Mouse (Mus musculus): ENCODE measurements at regions not wholly inside any gene's neighbourhood (a gene's known extent, or its start where the extent isn't known, plus 50 kb on each side); places are given as distances from the start of the nearest gene placed in this dataset.

DNA sequence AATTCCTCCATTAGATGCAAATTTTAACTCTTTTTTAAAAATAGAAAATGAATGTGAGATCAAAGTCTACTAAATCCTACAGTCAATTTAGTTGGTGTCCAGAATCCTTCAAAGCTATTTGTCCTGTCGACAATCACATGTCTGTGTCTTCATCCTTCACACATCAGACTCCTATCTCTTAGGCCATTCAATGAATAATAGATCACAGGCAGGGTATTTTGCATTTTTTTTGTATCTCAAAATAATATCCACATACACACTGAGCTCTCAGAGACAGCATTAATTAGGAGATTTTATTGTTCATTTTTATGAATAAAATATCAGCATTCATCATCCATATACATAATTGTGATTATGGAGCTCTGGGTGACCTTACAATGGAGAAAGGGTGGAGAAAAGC, 427.2 kb downstream of the Hao1 start:
- DNase-seq (ENCODE audit: low spot score in 2 of 2): no peak

DNA sequence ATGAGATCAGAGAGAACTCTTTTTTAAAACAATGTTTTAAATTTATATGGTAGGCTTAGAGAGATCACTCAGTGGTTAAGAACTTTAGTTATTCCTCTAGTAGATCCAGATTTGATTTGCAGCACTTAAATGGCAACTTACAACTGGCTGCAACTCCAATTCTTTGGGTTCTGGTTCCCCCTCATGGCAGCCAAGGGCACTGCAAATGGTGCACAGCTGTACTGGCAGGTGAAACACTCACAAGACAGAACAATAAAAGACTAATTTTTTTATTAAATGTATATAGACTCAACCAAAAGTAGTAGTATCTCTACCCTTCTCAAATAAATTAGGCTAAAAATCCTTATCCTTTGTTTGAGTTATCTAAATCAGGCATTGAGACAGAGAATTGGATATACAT, 446.9 kb downstream of the Hao1 start:
- DNase-seq (ENCODE audit: low spot score in 2 of 2): no peak

DNA sequence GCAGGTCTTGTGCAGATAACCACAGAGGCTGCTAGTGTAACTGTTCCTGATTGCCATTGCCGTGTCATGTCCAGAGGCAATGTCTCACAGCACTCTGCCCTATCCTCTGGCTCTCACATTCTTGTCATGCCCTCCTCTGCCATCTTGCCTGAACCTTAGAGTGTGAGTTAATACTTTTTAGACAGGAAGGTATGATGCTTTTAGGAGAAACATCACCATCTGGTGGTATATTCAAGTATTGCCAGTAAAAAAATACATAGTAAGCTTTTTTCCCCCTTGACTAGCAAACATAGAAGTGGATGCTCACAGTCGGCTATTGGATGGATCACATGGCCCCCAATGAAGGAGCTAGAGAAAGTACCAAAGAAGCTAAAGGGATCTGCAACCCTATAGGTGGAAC, 465.8 kb downstream of the Hao1 start:
- no peak for DNase-seq (ENCODE audit: low spot score in 2 of 2)

DNA sequence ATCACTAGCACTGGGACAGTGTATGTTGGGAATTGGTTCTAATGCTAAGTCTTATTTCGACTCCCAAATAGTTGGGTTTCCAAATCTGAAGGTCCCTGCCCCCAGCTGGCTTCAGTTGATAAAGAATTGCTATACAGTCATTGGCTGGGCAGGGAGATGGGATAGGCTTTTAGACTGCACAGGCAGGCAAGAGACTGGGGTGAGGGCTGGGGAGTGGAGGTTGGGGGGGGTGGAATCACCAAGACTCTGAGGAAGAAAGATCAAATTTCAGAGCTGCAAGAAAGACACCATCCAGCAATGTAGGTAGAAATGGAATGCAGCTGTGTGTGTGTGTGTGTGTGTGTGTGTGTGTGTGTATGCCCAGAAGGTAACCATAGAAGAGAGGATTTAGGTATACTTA, 474.0 kb downstream of the Hao1 start:
- no peak for DNase-seq (ENCODE audit: low spot score in 2 of 2)

DNA sequence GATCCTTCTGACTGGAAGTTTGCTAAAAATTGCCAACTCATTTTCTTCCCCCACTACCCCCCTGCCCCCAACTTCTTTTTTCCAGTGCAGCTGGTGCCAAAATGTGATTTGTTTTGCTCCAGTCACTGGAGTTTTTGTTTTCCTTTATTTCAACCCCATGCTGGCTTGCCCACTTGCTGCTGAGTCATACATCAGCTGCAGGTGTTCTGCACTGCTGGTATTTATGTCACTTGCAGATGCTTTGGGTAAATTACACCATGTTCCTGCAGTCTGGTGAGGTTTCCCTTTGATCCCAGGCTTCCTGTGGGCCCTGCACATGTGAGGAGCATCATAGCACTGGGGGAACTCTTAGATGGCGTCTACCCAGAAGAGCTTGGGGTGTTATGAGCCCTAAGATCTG, 476.2 kb downstream of the Hao1 start:
- DNase-seq (ENCODE audit: low spot score in 2 of 2): no peak

DNA sequence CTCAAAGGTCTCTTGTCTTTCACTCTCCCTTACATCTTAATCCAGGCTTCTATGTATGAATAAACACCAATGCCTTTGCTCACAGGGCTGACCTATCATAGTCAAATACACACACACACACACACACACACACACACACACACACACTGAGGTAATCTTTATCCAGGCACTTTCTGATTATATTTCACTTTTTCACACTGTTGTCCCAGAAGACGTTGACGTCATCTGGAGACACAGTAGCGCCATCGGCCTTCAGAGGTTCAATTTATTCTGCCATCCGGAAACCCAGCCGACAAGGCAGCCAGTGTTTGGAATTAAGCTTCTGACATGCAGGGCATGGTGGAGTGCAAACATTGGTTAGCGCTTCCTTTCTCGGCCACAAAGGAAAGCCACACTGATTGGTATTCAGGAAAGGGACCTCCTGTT, 486.2 kb downstream of the Hao1 start:
- no peak for DNase-seq (ENCODE audit: low spot score in 2 of 2)

DNA sequence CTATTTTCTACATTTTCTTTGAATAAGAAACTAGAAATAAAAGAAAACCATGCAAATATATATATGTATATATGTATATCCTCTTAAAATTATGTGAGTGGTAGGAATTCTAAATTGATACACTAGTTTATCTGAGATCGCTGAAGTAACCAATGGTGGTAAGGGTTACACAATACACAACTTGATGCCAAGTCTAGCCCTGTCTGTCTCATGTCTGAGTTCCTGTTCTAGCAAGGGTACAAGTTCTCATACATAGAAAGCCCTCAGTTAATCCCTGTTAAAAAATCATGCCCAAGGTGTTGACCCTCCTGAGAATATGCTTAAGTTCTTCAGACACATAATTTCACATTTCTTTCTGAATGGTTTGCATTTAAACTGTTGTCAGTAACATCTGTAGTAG, 486.8 kb downstream of the Hao1 start:
- no peak for DNase-seq (ENCODE audit: low spot score in 2 of 2)

DNA sequence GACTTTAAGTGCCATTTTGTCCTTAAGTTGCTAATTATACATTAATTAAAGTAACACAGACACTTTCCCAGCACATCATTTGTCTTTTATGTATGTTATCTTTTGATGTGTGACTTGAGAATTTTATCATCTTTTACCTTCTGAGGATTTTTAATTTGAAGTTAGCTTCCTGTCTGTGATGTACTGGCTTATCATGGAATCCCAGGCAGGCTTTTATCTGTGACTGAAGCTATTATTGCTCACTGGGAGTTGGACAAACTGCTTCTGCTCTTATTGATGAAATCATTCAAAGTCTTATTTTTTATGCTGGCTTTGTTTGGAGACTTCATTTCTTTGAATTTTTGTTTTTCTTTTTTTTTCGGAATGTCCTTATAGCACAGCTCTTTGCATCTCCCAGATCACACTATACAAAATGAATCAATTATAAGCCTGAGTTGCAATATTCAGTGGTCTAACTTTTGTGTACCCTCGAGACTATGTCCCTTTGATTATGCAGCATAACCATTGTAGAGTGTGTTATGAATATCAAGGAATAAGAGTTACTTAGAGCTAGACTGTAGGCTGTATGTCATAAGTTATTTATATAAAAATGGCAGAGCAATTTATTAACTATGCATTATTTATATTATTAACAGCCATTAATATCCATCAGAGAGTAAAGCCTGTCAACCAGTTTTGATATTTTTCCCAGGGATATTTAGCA, 494.1 kb downstream of the Hao1 start:
- no peak for DNase-seq (ENCODE audit: low spot score in 2 of 2)

DNA sequence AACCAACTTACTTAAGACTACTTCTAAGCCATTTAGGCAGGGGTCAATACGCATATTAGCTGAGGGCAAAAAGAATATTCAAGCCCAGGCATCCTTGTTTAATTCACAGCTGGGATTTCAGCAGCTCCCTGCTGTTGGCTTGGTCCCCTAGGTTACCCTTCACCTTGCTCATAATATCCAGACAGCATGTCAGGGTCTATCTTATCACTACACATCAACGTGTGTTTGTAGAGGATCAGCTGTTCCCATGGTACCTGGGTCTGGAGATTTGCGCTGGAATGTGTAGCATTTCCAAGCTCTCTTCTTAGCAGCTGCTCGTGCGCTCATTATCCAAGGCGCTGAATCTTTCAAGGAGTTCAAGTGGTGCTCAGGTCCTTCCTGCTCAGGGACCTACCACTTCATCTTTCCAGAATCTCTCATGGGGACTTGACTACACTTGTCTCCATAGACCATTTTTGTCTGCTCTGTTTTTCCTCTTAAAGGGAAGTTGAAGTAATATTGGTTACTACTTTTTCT, 484.5 kb downstream of the Bmp2 start:
- DNase-seq (ENCODE audit: low spot score in 2 of 2): no peak

DNA sequence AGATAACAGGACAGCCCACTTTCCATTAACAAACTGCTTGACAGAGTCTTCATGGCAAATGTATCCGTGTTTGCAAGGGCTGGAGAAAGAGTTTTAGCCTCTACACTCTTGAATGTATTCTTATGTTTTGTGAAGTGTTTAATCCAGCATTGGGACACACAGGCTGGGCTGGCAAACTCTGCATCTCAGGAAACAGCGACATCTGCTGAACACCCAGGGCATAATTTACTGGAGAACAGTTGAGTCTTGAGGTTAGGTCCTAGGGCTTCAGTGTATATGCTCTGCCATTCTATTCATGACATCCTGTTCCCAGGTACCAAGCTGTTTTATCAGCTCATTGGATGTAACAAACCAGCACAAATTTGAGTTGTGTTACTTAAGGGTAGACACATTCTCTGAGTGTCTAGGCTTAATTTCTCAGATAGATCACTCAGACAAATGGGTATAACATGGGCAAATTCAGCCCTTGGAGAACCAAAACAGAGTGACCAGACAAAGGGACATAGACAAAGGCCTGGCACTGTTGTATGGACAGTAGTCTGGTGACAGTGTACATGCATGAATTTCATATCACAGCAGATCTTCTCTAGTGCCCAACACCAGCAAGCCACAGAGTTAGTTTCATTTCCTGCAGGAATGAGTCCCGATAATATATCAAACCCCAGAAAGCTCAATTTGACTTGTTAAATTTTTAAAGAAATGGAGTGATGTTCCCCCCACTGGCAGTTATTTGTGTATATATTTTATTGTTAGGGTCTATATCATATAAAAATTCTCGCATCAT, 477.9 kb downstream of the Bmp2 start:
- DNase-seq (ENCODE audit: low spot score in 2 of 2): peak in 1 of 2 experiments; percentile 12

DNA sequence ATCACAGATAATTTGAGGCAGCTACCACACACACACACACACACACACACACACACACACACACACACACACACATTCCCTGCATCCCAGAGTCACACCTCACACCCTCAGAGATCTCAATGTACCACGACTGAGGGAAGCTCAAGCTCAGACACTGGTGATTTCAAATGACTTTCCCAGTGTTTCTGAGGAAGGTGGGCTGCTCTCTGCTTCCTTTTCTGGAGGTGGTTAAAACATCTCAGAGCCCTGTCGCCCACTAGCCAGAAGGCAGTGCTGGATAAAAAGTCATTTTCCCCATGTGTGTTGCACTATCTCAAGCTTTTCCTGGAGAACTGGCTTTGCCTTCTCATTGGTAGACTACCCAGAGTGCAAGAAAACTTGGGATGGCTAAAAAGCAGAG, 477.2 kb downstream of the Bmp2 start:
- DNase-seq (ENCODE audit: low spot score in 2 of 2): no peak

DNA sequence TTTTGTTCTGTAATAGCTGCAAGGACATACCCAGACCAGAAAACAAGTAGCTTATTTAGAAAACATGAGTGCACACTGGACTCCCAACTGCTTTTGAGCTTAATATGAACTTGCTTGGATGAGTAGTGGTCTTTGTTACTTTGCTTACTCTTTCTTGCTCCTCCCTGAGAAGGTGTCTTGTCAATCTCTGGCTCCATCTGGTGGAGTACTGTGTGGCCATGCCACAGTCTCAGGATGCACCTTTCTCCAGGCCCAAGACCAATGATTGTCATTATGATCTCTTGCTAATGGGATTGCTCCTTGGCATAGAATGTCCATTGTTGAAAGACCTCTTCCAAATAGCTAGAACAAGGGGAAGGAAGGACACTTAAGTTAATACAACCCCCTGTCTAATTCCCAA, 465.1 kb downstream of the Bmp2 start:
- DNase-seq (ENCODE audit: low spot score in 2 of 2): no peak

DNA sequence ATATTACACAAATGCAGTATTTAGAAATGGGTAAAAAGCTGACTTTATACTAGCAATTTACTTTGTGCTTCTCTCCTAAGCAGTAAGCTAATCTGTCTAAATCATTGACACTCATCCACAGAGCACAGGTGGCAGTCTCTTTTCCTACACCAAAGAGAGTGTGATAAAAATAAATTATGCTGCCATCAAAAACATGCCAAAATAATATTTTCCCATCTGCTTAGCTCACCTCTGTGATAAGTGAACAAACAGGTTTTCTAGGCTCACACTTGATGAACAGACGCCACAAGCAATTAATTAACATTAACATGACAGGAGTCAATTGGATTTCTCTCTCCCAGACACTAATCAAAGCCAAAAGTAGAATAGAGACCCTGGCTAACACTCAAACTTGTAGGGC, 451.2 kb downstream of the Bmp2 start:
- no peak for DNase-seq (ENCODE audit: low spot score in 2 of 2)

DNA sequence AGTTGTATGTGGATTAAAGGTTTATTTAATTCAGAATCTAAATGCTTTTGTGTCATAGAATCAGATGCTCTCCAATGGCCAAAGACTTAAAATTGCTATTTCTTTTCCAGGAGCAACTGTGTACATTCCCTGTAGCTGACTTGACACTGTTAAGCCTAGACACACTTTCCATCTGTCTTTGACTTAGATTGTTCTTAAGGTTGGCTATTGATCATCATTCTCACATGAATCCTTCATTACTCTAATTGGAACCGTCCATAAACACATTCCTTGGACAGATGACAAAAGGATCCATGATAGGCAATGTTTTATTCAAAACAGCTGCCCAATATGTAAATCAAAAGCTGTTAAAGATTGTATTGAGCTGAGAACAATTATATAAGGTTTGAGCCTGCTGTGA, 442.8 kb downstream of the Bmp2 start:
- no peak for DNase-seq (ENCODE audit: low spot score in 2 of 2)

DNA sequence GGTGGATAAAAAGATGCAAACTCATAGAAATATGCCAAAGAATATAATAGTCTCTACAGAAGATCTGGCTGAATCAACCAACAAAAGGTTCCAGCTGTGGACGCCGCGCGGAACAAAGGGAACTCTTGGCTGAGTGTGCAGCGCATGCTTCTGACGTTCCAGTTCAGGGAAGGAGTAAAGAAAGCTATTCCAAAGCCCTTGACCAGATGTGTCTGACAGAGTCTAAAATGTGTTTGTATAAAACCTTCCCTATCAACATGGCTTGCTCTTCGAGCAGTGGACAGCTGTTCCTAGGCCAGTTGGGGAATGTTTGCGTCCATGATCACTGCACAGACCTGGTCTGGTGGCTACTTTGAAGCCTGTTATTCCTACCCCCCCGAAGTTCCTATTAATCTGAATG, 442.4 kb downstream of the Bmp2 start:
- no peak for DNase-seq (ENCODE audit: low spot score in 2 of 2)

DNA sequence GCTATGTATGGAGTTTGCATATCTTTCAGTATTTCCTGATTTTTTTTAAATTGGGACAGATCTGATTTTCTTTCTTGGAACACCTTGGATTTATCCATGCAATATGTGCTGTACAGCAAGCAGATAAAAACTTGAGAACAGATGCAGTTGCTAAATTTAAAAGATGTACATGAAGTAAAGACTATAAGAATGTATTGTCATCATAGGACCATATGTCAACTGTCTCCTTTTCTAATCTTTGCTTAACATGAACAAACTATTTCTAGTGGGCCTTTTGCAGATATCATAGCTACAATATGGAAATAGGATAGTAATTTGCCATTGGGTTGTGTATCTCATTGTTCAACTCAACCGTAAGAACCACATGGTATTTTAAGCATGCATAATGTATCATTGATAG, 435.7 kb downstream of the Bmp2 start:
- DNase-seq (ENCODE audit: low spot score in 2 of 2): no peak

All from spleen, postnatal 4 days (tissue).